Mouse (Mus musculus) CD4-positive, CD25-positive, alpha-beta regulatory T cell, adult 9 weeks (primary cell): ENCODE results near the gene Gm10719. TPM values are rescaled to one million over a fixed set of nuclear protein-coding genes. Genes with fewer than 3 reads are reported as not detected.

Source experiments
- polyA plus RNA-seq: library from polyadenylated mRNA; unstranded; fragments of 100-300 nt; shearing (Covaris generic); gene quantifications from one replicate; pipeline ENCODE4 v1.2.1, GENCODE M21; 2017

Gene Gm10719
- polyA plus RNA-seq: 4.6 TPM

GRCm38 (mm10) chr9:3017108-3017507 is at the start of gene Gm10719:
TSS of gene Gm10719 (plus strand) at chr9:3017408.

GRCm38 (mm10) chr9:3000445-3000972 is 16.7 kb upstream of the Gm10719 start, which contains the start of gene Gm10722:
TSS of gene Gm10722 (plus strand) at chr9:3000922.

GRCm38 (mm10) chr9:3002794-3003396 is 14.3 kb upstream of the Gm10719 start, which contains the start of gene Gm11168:
TSS of gene Gm11168 (plus strand) at chr9:3003346.

GRCm38 (mm10) chr9:3012733-3013279 is 4.4 kb upstream of the Gm10719 start, which contains the start of gene Gm10721:
TSS of gene Gm10721 (plus strand) at chr9:3013140.

GRCm38 (mm10) chr9:3015354-3015753 is 1.9 kb upstream of the Gm10719 start, which contains the start of gene Gm10720:
TSS of gene Gm10720 (plus strand) at chr9:3015654.

GRCm38 (mm10) chr9:3023312-3023984 is 6.2 kb downstream of the Gm10719 start, which contains the start of gene Gm10718:
TSS of gene Gm10718 (plus strand) at chr9:3023547.

GRCm38 (mm10) chr9:3024912-3025467 is 7.8 kb downstream of the Gm10719 start, which contains the start of gene Gm10717:
TSS of gene Gm10717 (plus strand) at chr9:3025417.

GRCm38 (mm10) chr9:3034299-3034698 is 17.1 kb downstream of the Gm10719 start, which contains the start of gene Gm17535:
TSS of gene Gm17535 (plus strand) at chr9:3034599.

GRCm38 (mm10) chr9:3036577-3036976 is 19.4 kb downstream of the Gm10719 start, which contains the start of gene Gm10715:
TSS of gene Gm10715 (plus strand) at chr9:3036877.

Other genes with a start within 250 kb of the Gm10719 start
- gene Gm10722, start 16.5 kb upstream of the Gm10719 start, polyA plus RNA-seq: 2.1 TPM
- gene Gm11168, start 14.1 kb upstream of the Gm10719 start, polyA plus RNA-seq: 4.1 TPM
- gene Gm10721, start 4.3 kb upstream of the Gm10719 start, polyA plus RNA-seq: 0.91 TPM
- not detected for gene Gm10720, start 1.8 kb upstream of the Gm10719 start, polyA plus RNA-seq
- 3.2 TPM for gene Gm10718, start 6.1 kb downstream of the Gm10719 start, polyA plus RNA-seq
- 12.9 TPM for gene Gm10717, start 8.0 kb downstream of the Gm10719 start, polyA plus RNA-seq
- gene Gm17535, start 17.2 kb downstream of the Gm10719 start, polyA plus RNA-seq: 1.2 TPM
- 0.56 TPM for gene Gm10715, start 19.5 kb downstream of the Gm10719 start, polyA plus RNA-seq